Mouse (Mus musculus) forebrain, embryonic 12.5 days (tissue): ENCODE data around the gene Agbl1. TPM values are rescaled to one million over a fixed set of nuclear protein-coding genes. Genes with fewer than 3 reads are reported as not detected.
A peak's percentile ranks its signal among the peaks of the same experiment; 100 is the strongest.

Experiments used
- ATAC-seq: fragments of 200-750 bp; cut with Nextera tagmentation; 2 replicates; pipeline ENCODE4 v1.8.0; 2017; ENCODE audit warnings: moderate TSS enrichment; ENCODE audit not compliant: low FRiP score
- H3K27ac ChIP-seq: fragments of 300-500 bp; sonication (generic); 2 replicates; pipeline ENCODE4 v1.5.1; 2016; ENCODE audit warnings: mild to moderate bottlenecking
- H3K27me3 ChIP-seq: fragments of 300-500 bp; sonication (generic); 2 replicates; pipeline ENCODE4 v1.6.1; 2016; ENCODE audit warnings: mild to moderate bottlenecking
- H3K36me3 ChIP-seq: fragments of 300-500 bp; sonication (generic); replicated peaks from 2 replicates; pipeline ENCODE4 v1.6.1; 2016; ENCODE audit warnings: mild to moderate bottlenecking
- H3K4me1 ChIP-seq: fragments of 300-500 bp; sonication (generic); 2 replicates; pipeline ENCODE4 v1.6.1; 2016
- H3K4me2 ChIP-seq: fragments of 300-500 bp; sonication (generic); 2 replicates; pipeline ENCODE4 v1.6.1; 2016; ENCODE audit warnings: mild to moderate bottlenecking, moderate library complexity
- H3K4me3 ChIP-seq: fragments of 300-500 bp; sonication (generic); replicated peaks from 2 replicates; pipeline ENCODE4 v1.5.1; 2016; ENCODE audit warnings: mild to moderate bottlenecking
- H3K9ac ChIP-seq: fragments of 300-500 bp; sonication (generic); 2 replicates; pipeline ENCODE4 v1.6.1; 2016; ENCODE audit warnings: mild to moderate bottlenecking
- H3K9me3 ChIP-seq: fragments of 300-500 bp; sonication (generic); 2 replicates; pipeline ENCODE4 v1.6.1; 2016
- WGBS: fragments of 180-500 bp; shearing (Covaris S2); methylation state at CpG from one replicate; pipeline ENCODE4 v1.1.7; 2016; 5-methylcytosine and 5-hydroxymethylcytosine counted together
- polyA plus RNA-seq: library from polyadenylated mRNA; unstranded; fragments of >200 nt; fragmentation: Nextera tagmentation; extraction: Ambion mirVana; gene quantifications from 2 replicates; pipeline ENCODE4 v1.2.1, GENCODE M21; 2016

The Agbl1 gene
- polyA plus RNA-seq, 1 experiment from 2014 or later = 0.11 TPM

GRCm38 (mm10) chr7:76392941-76393817 is 163.5 kb downstream of the Agbl1 start:
- 4% methylated on average over 15 of the region's 15 CpGs for WGBS
- H3K4me2 ChIP-seq = peak overlapping the region; percentile 56
- peak overlapping the region; percentile 34 for H3K4me3 ChIP-seq
- H3K9me3 ChIP-seq = no peaks in the 10 kb centered on the region
- H3K36me3 ChIP-seq = no peaks in the 10 kb centered on the region
- peak; percentile 92 for ATAC-seq
- no peak overlapping the region for H3K9ac ChIP-seq
- H3K27me3 ChIP-seq = 0 out of 2 replicates have a peak, but pooled peaks cover 3% of the 10 kb centered on the region
- H3K27ac ChIP-seq = peak overlapping the region; percentile 69
- H3K4me1 ChIP-seq = peaks cover 18% of the 10 kb centered on the region

- H3K4me3 ChIP-seq = no peak overlapping the region
- no peak for ATAC-seq
- H3K27ac ChIP-seq = no peak overlapping the region
- 63% methylated on average over 4 of the region's 4 CpGs for WGBS
- no peaks in the 10 kb centered on the region for H3K27me3 ChIP-seq
- H3K9ac ChIP-seq = no peak overlapping the region
- peaks cover 2% of the 10 kb centered on the region; the same call in 1 of the 2 replicates for H3K4me1 ChIP-seq
- no peaks in the 10 kb centered on the region for H3K36me3 ChIP-seq
- no peaks in the 10 kb centered on the region for H3K9me3 ChIP-seq
- no peak overlapping the region for H3K4me2 ChIP-seq
Measured at GRCm38 (mm10) chr7:76407930-76408557, 178.4 kb downstream of the Agbl1 start.

- Histone ChIP-seq H3K4me1 (peaks cover 7% of the 10 kb centered on the region; the same call in 1 of the 2 replicates), H3K27ac (no peak overlapping the region), H3K4me2 (no peak overlapping the region), H3K4me3 (no peak overlapping the region), H3K9me3 (no peaks in the 10 kb centered on the region), H3K9ac (no peak overlapping the region), H3K36me3 (no peaks in the 10 kb centered on the region), H3K27me3 (no peaks in the 10 kb centered on the region)
- no peak for ATAC-seq
- WGBS = 55% methylated on average over 10 of the region's 10 CpGs
Measured at GRCm38 (mm10) chr7:76409020-76409419, 179.3 kb downstream of the Agbl1 start.

DNA sequence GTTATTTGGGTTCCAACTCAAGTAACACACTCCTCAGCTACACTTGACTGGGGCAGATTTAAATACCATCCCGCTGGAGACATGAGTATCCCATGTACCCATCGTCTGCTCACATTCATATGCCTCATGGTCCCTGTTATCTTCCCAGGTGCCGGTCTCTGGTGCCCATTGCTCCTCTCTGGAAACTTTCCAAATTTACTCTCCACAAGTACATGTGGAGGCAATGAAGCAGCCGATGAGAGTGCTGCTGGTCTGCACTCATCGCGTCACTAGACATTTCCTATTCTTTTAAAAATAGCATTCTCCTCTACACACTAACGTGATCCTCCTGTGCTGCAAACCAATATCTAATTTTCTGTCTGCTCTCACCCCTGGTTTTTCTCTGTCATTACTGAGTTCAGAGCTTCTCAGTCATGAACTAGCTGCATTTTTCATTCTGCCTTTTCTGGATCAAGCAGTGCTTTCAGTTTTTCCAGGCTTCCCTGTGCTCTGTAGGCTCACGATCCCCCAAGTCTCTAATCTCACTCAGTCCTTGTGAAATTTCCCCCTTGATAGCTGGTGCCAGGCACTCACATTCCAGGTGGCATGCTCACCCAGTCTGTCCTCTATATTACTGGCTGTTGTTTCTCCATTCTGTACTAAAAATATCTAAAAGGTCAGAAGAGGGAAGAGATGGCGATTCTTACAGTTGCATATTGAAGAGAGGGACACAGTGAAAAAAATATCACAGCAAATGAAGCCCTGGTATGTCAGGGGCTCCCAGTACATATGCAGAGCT is 180.9 kb downstream of the Agbl1 start:
- Histone ChIP-seq H3K9ac (no peak overlapping the region), H3K9me3 (no peaks in the 10 kb centered on the region), H3K4me2 (no peak overlapping the region), H3K36me3 (no peaks in the 10 kb centered on the region), H3K4me1 (peaks cover 7% of the 10 kb centered on the region; the same call in 1 of the 2 replicates), H3K27me3 (no peaks in the 10 kb centered on the region), H3K4me3 (no peak overlapping the region), H3K27ac (no peak overlapping the region)
- WGBS = 90% methylated on average over 9 of the region's 9 CpGs
- no peak for ATAC-seq

GRCm38 (mm10) chr7:76411933-76412587 is 182.4 kb downstream of the Agbl1 start:
- no peaks in the 10 kb centered on the region for H3K36me3 ChIP-seq
- no peak overlapping the region for H3K4me3 ChIP-seq
- H3K27me3 ChIP-seq = no peaks in the 10 kb centered on the region
- H3K27ac ChIP-seq = no peak overlapping the region
- H3K4me1 ChIP-seq = peaks cover 7% of the 10 kb centered on the region; the same call in 1 of the 2 replicates
- H3K9ac ChIP-seq = no peak overlapping the region
- ATAC-seq = no peak
- WGBS = 70% methylated on average over 4 of the region's 4 CpGs
- no peak overlapping the region for H3K4me2 ChIP-seq
- no peaks in the 10 kb centered on the region for H3K9me3 ChIP-seq

GRCm38 (mm10) chr7:76416084-76416597 is 186.5 kb downstream of the Agbl1 start:
- ATAC-seq = no peak
- Histone ChIP-seq H3K4me2 (no peak overlapping the region), H3K27me3 (no peaks in the 10 kb centered on the region), H3K9me3 (no peaks in the 10 kb centered on the region), H3K4me3 (no peak overlapping the region), H3K36me3 (no peaks in the 10 kb centered on the region), H3K9ac (no peak overlapping the region), H3K4me1 (0 out of 2 replicates have a peak, but pooled peaks cover 4% of the 10 kb centered on the region), H3K27ac (no peak overlapping the region)
- WGBS = 61% methylated on average over 3 of the region's 3 CpGs

DNA sequence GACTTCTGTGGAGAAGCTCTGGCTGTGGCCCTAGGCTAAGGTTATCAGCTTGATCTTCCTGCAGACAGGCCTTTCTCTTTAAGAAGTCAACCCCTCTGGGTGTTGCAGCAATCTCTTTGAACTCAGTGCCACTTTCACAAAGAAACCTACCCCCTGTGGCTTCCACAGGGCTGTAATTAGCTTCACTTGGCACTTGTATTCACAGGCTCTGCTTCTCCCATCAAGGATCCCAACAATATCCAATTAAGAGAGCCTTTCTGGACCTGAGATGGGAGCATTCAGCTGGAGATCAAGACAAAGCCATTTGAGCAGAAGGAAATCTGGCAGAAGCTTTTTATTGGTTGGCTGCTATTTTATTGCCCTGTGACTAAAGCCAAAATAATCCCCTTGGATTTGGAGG is 208.9 kb downstream of the Agbl1 start:
- Histone ChIP-seq H3K36me3 (no peaks in the 10 kb centered on the region), H3K4me3 (no peak overlapping the region), H3K27me3 (no peaks in the 10 kb centered on the region), H3K27ac (peak overlapping the region; percentile 33), H3K4me2 (no peak overlapping the region), H3K9ac (no peak overlapping the region), H3K4me1 (peaks cover 11% of the 10 kb centered on the region), H3K9me3 (no peaks in the 10 kb centered on the region)
- ATAC-seq = peak; percentile 90

- Histone ChIP-seq H3K36me3 (no peaks in the 10 kb centered on the region), H3K9me3 (no peaks in the 10 kb centered on the region), H3K27ac (peak overlapping the region; percentile 33; the same call in 1 of the 2 replicates), H3K4me2 (no peak overlapping the region), H3K4me3 (no peak overlapping the region), H3K4me1 (peaks cover 11% of the 10 kb centered on the region), H3K9ac (no peak overlapping the region), H3K27me3 (no peaks in the 10 kb centered on the region)
- 18% methylated on average over 4 of the region's 4 CpGs for WGBS
- ATAC-seq = no peak
Measured at GRCm38 (mm10) chr7:76438988-76439387, 209.3 kb downstream of the Agbl1 start.

- Histone ChIP-seq H3K27me3 (no peaks in the 10 kb centered on the region), H3K4me3 (no peak overlapping the region), H3K36me3 (no peaks in the 10 kb centered on the region), H3K4me1 (peaks cover 6% of the 10 kb centered on the region), H3K9ac (no peak overlapping the region), H3K4me2 (no peak overlapping the region), H3K9me3 (no peaks in the 10 kb centered on the region), H3K27ac (no peak overlapping the region)
- 44% methylated on average over 5 of the region's 5 CpGs for WGBS
- no peak for ATAC-seq
Measured at GRCm38 (mm10) chr7:76462361-76463001, 232.8 kb downstream of the Agbl1 start.

DNA sequence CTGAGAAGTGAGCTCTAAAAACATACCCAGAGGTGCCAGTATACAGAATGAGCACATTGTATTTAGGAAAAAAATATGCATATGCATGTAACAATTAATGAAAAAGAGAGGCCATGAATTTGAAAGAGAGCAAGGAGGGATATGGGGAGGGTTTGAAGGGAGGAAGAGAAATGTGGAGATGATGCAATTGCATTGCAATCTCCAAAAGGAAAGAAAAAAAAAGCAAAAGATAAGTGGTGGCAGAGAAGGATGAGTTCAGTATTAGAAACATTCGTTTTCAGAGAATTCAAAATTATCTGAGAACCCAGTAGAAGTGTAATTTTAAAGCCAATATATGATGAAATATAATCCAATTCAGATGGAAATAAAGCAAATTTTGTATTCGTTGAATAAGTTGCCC is 236.7 kb downstream of the Agbl1 start:
- Histone ChIP-seq H3K4me3 (no peak overlapping the region), H3K9me3 (no peaks in the 10 kb centered on the region), H3K4me1 (peaks cover 6% of the 10 kb centered on the region), H3K36me3 (no peaks in the 10 kb centered on the region), H3K27me3 (no peaks in the 10 kb centered on the region), H3K27ac (no peak overlapping the region), H3K9ac (no peak overlapping the region), H3K4me2 (no peak overlapping the region)
- no peak for ATAC-seq
- WGBS = 82% methylated on average over 2 of the region's 2 CpGs

GRCm38 (mm10) chr7:76474233-76474632 is 244.5 kb downstream of the Agbl1 start:
- H3K27ac ChIP-seq = no peak overlapping the region
- peaks cover 5% of the 10 kb centered on the region; the same call in 1 of the 2 replicates for H3K4me1 ChIP-seq
- H3K4me2 ChIP-seq = no peak overlapping the region
- WGBS = 38% methylated on average over 6 of the region's 6 CpGs
- H3K4me3 ChIP-seq = no peak overlapping the region
- no peak overlapping the region for H3K9ac ChIP-seq
- ATAC-seq = no peak
- no peaks in the 10 kb centered on the region for H3K9me3 ChIP-seq
- H3K27me3 ChIP-seq = no peaks in the 10 kb centered on the region
- no peaks in the 10 kb centered on the region for H3K36me3 ChIP-seq
